Mouse (Mus musculus) adrenal gland, postnatal 4 days (tissue): ENCODE measurements around the gene C1qtnf6. TPM values are rescaled to one million over a fixed set of nuclear protein-coding genes. Genes with fewer than 3 reads are reported as not detected.

ENCODE experiments used
- DNase-seq, 2 experiments: peaks; one replicate each; pipeline ENCODE4 v3.0.0; 2021 to 2022; ENCODE audit warnings: low spot score in 2 of 2, mixed read lengths in 2 of 2
- total RNA-seq, 2 experiments: library from RNA; stranded (reverse); gene quantifications; 2 replicates each; pipeline ENCODE4 v1.2.3; 2021

Gene C1qtnf6
- total RNA-seq, 2 experiments from 2014 or later, result 81.8 to 93.0 TPM

- DNase-seq, result no peak
These were observed 44.7 kb downstream of the C1qtnf6 start for GRCm38 (mm10) chr15:78486564-78486963.

- DNase-seq, result no peak
These were observed 47.9 kb downstream of the C1qtnf6 start for GRCm38 (mm10) chr15:78483311-78483710.

GRCm38 (mm10) chr15:78482518-78482917, 48.7 kb downstream of the C1qtnf6 start:
- DNase-seq, result no peak

- no peak for DNase-seq
These were observed 49.7 kb downstream of the C1qtnf6 start for GRCm38 (mm10) chr15:78481448-78482000.

GRCm38 (mm10) chr15:78480991-78481390, 50.2 kb downstream of the C1qtnf6 start:
- no peak for DNase-seq

- no peak for DNase-seq
These were observed 51.1 kb downstream of the C1qtnf6 start for GRCm38 (mm10) chr15:78480111-78480510.

- DNase-seq, result no peak
These were observed 51.7 kb downstream of the C1qtnf6 start for GRCm38 (mm10) chr15:78479470-78479869.

- no peak for DNase-seq
These were observed 53.1 kb downstream of the C1qtnf6 start for GRCm38 (mm10) chr15:78478073-78478472.

- DNase-seq, result no peak
These were observed 54.3 kb downstream of the C1qtnf6 start for GRCm38 (mm10) chr15:78476878-78477277.

GRCm38 (mm10) chr15:78475604-78476031, 55.6 kb downstream of the C1qtnf6 start:
- no peak for DNase-seq

GRCm38 (mm10) chr15:78473442-78473841, 57.8 kb downstream of the C1qtnf6 start:
- no peak for DNase-seq

Other genes starting within 250 kb of the C1qtnf6 start
- 1 to 10 TPM; 1.7 to 2.1 TPM for gene Csf2rb2, start 225.7 kb downstream of the C1qtnf6 start, total RNA-seq
- 10 to 100 TPM; 10.9 to 13.4 TPM for gene Csf2rb, start 205.7 kb downstream of the C1qtnf6 start, total RNA-seq
- not detected for gene Tex33, start 135.5 kb downstream of the C1qtnf6 start, total RNA-seq
- 100 to 1,000 TPM; 217 to 242 TPM for gene Tst, start 125.5 kb downstream of the C1qtnf6 start, total RNA-seq
- gene Mpst, start 125.0 kb downstream of the C1qtnf6 start, total RNA-seq, result 10 to 100 TPM; 52.8 to 53.8 TPM
- 100 to 1,000 TPM; 107 to 113 TPM for gene Kctd17, start 102.9 kb downstream of the C1qtnf6 start, total RNA-seq
- 10 to 100 TPM in 1 of 2 experiments, 1 to 10 TPM in 1; 1.8 to 22.4 TPM for gene Tmprss6, start 62.8 kb downstream of the C1qtnf6 start, total RNA-seq
- 1 to 10 TPM in 1 of 2 experiments, under 1 TPM in 1; 0.64 to 1.3 TPM for gene Il2rb, start 36.1 kb downstream of the C1qtnf6 start, total RNA-seq
- 1 to 10 TPM in 1 of 2 experiments, under 1 TPM in 1; 0.79 to 1.3 TPM for gene Sstr3, start 13.3 kb upstream of the C1qtnf6 start, total RNA-seq
- gene Rac2, start 41.4 kb upstream of the C1qtnf6 start, total RNA-seq, result 10 to 100 TPM in 1 of 2 experiments, 1 to 10 TPM in 1; 9.4 to 10.4 TPM
- 1 to 10 TPM; 8.2 to 9.5 TPM for gene Cyth4, start 65.6 kb upstream of the C1qtnf6 start, total RNA-seq
- 1 to 10 TPM; 3.9 to 4.2 TPM for gene Elfn2, start 187.4 kb upstream of the C1qtnf6 start, total RNA-seq
- gene Mfng, start 242.1 kb upstream of the C1qtnf6 start, total RNA-seq, result 10 to 100 TPM; 18.3 to 20.0 TPM